Mouse (Mus musculus) large intestine, adult 2 months (tissue): ENCODE results near the gene Trim7. TPM values are rescaled to one million over a fixed set of nuclear protein-coding genes. Genes with fewer than 3 reads are reported as not detected.
"Not testable (repeated sequence)": the region's sequence is repeated elsewhere in the genome, so short reads cannot be mapped to it uniquely, and the experiment has no call there.

Experiments
- DNase-seq: peaks from one replicate; pipeline ENCODE4 v3.0.0-alpha.2; 2012; ENCODE audit warnings: low read depth, low spot score
- WGBS: fragments of 180-500 bp; shearing (Covaris S2); methylation state at CpG from one replicate; pipeline ENCODE4 v1.1.7; 2018; 5-methylcytosine and 5-hydroxymethylcytosine counted together
- polyA plus RNA-seq: library from polyadenylated mRNA; depleted of rRNA; stranded (reverse); fragments of >200 nt; gene quantifications from 2 replicates; pipeline ENCODE4 v1.2.3, GENCODE M21; 2012

The Trim7 gene
- polyA plus RNA-seq, 1 experiment, result 6.8 TPM

DNA sequence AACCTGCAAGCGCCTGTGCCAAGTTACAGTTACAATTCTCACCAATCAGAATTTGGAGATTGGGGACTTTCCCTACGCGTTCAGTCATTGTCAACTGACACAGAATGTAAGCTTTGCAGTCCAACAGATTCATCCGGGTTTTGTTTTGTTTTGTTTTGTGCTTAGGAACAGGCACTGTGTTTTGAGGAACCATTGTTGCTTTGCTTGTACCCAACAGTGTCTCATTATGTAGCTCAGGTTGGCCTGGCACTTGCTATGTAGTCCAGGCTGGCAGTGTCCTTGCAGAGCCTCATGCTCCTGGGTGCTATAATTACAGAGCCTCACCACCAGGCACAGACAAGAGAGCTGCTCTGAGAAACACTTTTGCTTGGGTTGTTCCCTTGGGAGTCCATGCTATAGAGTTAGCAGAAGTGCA is 16.4 kb downstream of the Trim7 start:
- 77% methylated on average over 4 of the region's 4 CpGs for WGBS
- no peak for DNase-seq

DNA sequence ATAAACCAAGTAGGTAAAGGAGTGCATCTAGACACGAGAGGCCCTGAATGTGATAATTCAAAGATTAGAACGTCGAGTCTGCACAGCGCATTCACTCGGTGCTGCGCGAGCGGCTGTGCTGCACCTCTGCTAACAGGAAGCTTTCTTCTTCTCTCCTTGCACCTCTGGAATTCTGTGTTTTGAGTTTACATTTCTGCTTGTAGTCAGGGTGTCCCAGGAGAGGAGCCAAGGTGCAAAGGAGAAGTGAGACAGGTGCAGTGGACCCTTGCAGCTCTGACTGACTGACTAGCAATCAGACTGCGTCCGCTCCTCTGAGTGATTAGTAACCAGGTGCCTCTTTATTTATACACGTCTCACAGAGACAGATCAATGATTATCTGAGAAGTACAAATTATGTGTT is 17.3 kb downstream of the Trim7 start:
- 83% methylated on average over 11 of the region's 11 CpGs for WGBS
- no peak for DNase-seq

DNA sequence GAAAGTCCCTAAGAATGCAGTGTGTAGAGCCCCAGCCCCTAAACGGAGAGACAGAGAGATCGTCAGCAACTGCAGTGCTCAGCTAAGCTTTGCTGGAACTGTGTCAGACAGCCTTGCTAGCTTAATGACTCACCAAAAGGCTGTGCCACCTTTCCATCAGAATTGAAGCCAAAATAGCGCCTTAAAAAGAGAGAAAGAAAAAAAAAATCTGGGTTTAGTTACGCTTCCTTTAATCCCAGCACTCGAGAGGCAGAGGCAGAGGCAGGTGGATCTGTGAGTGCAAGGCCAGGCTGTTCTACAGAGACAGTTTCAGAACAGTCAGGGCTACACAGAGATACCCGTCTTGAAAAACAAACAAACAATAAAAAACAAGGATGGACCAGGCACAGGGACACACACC is 18.4 kb downstream of the Trim7 start:
- no peak for DNase-seq
- WGBS, result 64% methylated on average over 6 of the region's 6 CpGs

- 20% methylated on average over 13 of the region's 13 CpGs for WGBS
- DNase-seq, result no peak
Measured at GRCm38 (mm10) chr11:48845244-48845815, 19.4 kb downstream of the Trim7 start.

- 80% methylated on average over 2 of the region's 2 CpGs for WGBS
- DNase-seq, result not testable (repeated sequence)
Measured at GRCm38 (mm10) chr11:48846362-48846761, 20.4 kb downstream of the Trim7 start.

- no peak for DNase-seq
- 84% methylated on average over 5 of the region's 5 CpGs for WGBS
Measured at GRCm38 (mm10) chr11:48846881-48847280, 20.9 kb downstream of the Trim7 start.

DNA sequence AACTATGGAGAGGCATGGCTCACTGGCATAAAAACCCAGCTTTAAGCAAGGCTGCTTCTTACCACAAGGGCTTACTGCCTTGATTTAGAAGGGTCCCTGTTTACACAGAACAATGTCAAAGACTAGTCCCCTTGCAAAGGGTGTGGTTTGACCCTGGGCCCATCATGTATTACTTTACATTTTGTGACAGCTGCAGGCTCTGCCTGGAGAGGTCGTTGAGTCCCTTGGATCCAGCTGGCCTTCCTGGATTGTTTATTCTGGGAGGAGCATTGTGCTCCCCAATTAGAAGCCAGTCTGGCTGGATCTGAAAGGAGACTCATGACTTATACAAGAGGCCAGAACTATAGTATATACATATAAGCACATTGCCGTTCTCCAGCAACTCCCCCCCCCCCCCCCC is 24.3 kb downstream of the Trim7 start:
- WGBS, result 16% methylated on average over 2 of the region's 2 CpGs
- DNase-seq, result no peak

- DNase-seq, result no peak
- WGBS, result 62% methylated on average over 4 of the region's 4 CpGs
Measured at GRCm38 (mm10) chr11:48851270-48851995, 25.5 kb downstream of the Trim7 start.

DNA sequence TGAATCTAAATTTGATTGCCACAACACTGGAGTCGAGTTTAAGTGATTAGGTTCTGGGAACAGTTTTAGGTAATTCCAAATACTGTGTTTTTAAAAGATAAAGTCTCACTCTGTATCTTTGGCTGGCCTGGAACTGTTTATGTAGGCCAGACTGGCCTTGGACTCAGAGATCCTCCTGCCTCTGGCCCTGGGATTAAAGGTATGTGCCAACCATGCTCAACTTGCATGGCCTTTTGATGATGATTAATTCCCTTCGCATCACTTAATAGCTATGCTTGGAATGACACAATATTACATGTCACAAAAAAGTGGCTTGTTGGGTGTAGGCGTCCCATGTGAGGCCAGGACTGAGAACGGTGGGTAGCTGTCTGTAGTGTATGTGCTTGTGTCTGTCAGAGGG is 26.2 kb downstream of the Trim7 start:
- no peak for DNase-seq
- WGBS, result 81% methylated on average over 4 of the region's 4 CpGs

DNA sequence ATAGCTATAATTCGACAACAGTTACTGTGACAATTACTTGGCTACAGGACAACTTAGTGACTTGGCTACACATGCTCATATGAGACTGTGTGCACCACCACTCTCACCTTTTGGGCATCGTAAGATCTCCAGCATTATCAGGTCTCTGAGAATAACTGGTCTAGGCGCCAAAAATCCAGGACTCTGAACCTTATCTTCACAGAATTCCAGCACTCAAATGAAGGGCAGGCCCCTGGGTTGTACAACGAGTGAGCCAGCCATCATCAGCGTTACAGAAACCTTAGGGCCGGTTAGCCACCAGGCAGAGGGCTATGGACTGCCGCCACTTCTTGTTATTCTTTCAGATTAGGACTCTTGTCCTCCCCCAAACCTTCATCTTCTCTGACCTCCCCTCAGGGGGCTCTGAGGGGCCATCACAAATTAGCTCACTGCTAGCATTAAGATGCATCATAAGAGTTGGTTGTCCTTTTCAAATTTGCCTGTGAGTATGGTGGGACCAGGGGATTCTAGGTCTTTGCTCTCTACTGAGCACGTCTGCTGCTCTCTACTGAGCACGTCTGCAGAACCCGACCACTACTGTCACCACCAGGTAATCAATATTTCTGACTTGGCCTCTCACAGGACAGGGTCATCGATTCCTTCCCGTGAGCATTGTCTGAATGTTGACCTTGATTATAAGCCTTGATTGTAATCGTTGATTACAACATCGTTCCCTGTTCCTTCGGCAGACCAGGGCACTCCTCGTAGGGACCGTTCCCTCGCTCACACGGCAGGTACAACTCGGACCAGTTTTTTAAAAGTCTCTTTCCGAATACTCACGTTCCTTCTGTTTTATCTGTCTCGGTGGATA is 26.9 kb downstream of the Trim7 start:
- WGBS, result 14% methylated on average over 23 of the region's 23 CpGs
- DNase-seq, result no peak

- WGBS, result 3% methylated on average over 31 of the region's 31 CpGs
Measured at GRCm38 (mm10) chr11:48853474-48854180, 27.7 kb downstream of the Trim7 start.

GRCm38 (mm10) chr11:48859014-48859413 is 33.1 kb downstream of the Trim7 start:
- under 1% methylated on average over 6 of the region's 6 CpGs for WGBS
- DNase-seq, result no peak

More at GRCm38 (mm10) chr11:48853474-48854180, 27.7 kb downstream of the Trim7 start:
- no peak for DNase-seq

DNA sequence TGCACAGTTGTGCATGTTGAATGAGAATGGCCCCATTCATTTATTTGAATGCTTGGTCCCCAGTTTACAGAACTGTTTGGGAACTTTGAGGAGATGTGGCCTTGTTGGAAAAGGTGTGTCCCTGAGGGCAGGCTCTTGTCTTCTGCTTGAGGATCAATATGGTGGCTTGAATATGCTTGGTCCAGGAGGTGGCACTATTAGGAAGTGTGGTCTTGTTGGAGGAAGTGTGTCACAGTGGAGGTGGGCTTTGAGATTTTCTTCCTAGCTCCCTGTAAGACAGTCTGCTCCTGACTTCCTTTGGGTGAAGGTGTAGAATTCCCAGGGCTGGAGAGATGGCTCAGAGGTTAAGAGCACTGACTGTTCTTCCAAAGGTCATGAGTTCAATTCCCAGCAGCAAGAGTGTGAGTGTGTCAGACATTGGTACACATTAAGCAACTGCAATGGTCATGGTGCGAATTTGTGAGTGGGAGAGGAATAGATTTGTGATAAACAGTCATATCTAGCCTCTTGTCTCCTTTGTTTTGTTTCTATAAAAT is 36.9 kb downstream of the Trim7 start:
- 83% methylated on average over 1 of the region's 1 CpGs for WGBS
- no peak for DNase-seq

- no peak for DNase-seq
- WGBS, result 84% methylated on average over 3 of the region's 3 CpGs
Measured at GRCm38 (mm10) chr11:48863808-48864207, 37.9 kb downstream of the Trim7 start.

DNA sequence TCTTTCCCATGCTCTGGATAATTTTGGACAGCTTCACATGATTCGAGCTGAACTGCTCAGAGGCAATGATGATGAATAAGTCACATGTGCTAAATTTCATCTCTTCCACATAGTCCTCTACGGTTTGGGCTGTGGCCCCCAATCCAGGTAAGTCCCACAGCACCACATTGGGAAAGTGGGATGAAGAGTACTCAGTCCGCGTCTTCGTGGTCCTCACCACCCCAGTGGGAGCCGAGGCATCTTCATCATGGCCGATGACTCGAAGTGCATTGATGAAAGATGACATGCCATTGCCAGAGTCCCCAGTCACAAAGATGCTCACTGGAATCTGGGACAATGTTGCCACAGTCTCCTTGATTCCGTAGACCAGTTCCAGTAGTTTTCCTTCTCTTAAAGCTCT is 40.5 kb downstream of the Trim7 start:
- WGBS, result 96% methylated on average over 9 of the region's 9 CpGs
- no peak for DNase-seq

- 2% methylated on average over 7 of the region's 7 CpGs for WGBS
- DNase-seq, result no peak
Measured at GRCm38 (mm10) chr11:48869380-48870110, 43.6 kb downstream of the Trim7 start.

DNA sequence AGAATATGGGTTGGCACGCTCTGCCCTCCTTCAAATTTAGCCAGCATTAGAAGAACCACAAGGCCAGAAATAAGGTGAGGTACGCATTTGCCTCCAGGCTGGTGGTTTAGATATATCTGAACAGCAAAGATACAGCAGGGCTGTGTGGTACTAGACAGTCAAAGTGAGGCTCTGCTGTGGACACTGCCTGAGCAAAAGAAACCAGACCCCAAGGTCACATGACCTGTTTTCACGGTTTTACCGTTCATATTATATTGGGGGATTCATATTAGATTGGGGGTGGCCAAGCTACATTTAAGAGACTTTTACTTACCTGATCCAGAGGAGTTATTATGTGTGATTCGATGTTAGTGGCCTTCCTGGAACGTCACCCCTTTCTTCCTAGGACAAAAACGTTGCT is 44.8 kb downstream of the Trim7 start:
- WGBS, result under 1% methylated on average over 7 of the region's 7 CpGs
- no peak for DNase-seq

DNA sequence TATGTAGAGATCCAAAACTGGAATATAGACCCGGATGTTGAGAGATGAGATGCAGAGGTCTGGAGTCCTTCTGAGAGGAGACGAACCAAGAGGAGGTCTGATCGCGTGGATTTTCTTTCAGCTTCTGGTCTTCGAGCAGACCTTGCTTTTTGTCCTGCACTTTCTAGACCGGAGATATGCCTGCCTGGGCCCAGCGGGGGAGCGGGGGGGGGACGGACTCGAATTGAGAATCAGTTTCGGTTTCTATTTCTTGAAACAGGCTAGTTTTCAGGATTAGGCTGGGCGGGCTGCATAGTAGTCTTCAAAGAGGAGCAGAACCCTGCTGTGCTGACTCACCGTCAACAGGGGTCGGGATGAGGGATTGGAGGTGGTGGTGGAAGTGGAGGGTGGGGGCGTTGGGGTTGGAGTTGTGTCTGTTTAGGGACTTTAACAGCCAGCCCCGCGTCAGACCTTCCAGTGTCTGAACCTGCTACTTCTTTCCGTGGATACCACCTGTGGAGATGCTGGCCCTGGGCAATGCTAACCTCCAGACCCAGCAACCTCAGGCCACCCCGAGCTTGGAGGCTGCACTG is 45.3 kb downstream of the Trim7 start, which contains the start of gene Irgm1:
Irgm1 (minus strand) TSS at position 483 of the 572 bp plus-strand sequence.
- under 1% methylated on average over 19 of the region's 19 CpGs for WGBS
- DNase-seq, result no peak
